Mouse (Mus musculus) CH12.LX (cell line): Measurements from ENCODE around the gene Nudt5. TPM values are rescaled to one million over a fixed set of nuclear protein-coding genes. Genes with fewer than 3 reads are reported as not detected.
A peak's percentile ranks its signal among the peaks of the same experiment; 100 is the strongest.

Experiments used
- DNase-seq: peaks from one replicate; pipeline ENCODE4 v3.0.0-alpha.2; 2013; ENCODE audit errors: extremely low read depth
- H3K27ac ChIP-seq: 2 replicates; pipeline ENCODE4 v1.5.1; 2012; ENCODE audit warnings: low read depth, mild to moderate bottlenecking, control low read depth, moderate library complexity; ENCODE audit not compliant: insufficient read depth
- H3K27me3 ChIP-seq: replicated peaks from 2 replicates; pipeline ENCODE3; 2012; ENCODE audit warnings: inconsistent platforms
- H3K36me3 ChIP-seq, 2 experiments: replicated peaks in 1 of 2; 2 replicates each; pipeline versions ENCODE3 to v1.6.1; 2012; ENCODE audit warnings: inconsistent platforms in 1 of 2, low read length in 1 of 2, mild to moderate bottlenecking in 1 of 2, mixed read lengths in 1 of 2, moderate library complexity in 1 of 2; ENCODE audit not compliant: control insufficient read depth in 1 of 2, insufficient read depth in 1 of 2
- H3K4me1 ChIP-seq, 2 experiments: 2 replicates each; pipeline ENCODE4 v1.6.1; 2012; ENCODE audit warnings: inconsistent platforms in 1 of 2, moderate library complexity in 1 of 2; ENCODE audit not compliant: insufficient read depth in 2 of 2, control insufficient read depth in 1 of 2
- H3K4me2 ChIP-seq: 2 replicates; pipeline ENCODE4 v1.6.1; 2012; ENCODE audit warnings: low read depth, mild to moderate bottlenecking, control low read depth; ENCODE audit not compliant: poor library complexity, insufficient read depth, severe bottlenecking
- H3K4me3 ChIP-seq, 3 experiments: fragments of 150-350 bp in 1 of 3; sonication (generic) in 1 of 3; replicated peaks in 1 of 3; 2 replicates each; pipeline versions ENCODE3 to v1.5.1; 2011 to 2012; ENCODE audit warnings: low read depth in 2 of 3, low read length in 2 of 3, mild to moderate bottlenecking in 2 of 3, moderate library complexity in 2 of 3, control low read depth in 1 of 3, improper control_type of control experiment in 1 of 3, inconsistent platforms in 1 of 3, mixed read lengths in 1 of 3; ENCODE audit not compliant: poor library complexity in 1 of 3
- H3K79me2 ChIP-seq: replicated peaks from 2 replicates; pipeline ENCODE4 v1.6.1; 2012; ENCODE audit warnings: mild to moderate bottlenecking, moderate library complexity; ENCODE audit not compliant: control insufficient read depth, poor library complexity, insufficient read depth, severe bottlenecking; ENCODE audit errors: extremely low read depth
- H3K9ac ChIP-seq: 2 replicates; pipeline ENCODE4 v1.6.1; 2012; ENCODE audit warnings: low read depth, mild to moderate bottlenecking, control low read depth, moderate library complexity; ENCODE audit not compliant: insufficient read depth
- H3K9me3 ChIP-seq: replicated peaks from 2 replicates; pipeline ENCODE3; 2012; ENCODE audit warnings: low read length, inconsistent platforms, mixed read lengths
- BHLHE40 ChIP-seq: IDR thresholded peaks from 2 replicates; pipeline ENCODE4 v1.6.1; 2011; ENCODE audit warnings: mild to moderate bottlenecking, low read depth, low read length, improper control_type of control experiment
- CHD2 ChIP-seq: IDR thresholded peaks from 2 replicates; pipeline ENCODE4 v1.6.1; 2011; ENCODE audit warnings: low read length, improper control_type of control experiment
- CTCF ChIP-seq, 2 experiments: IDR thresholded peaks in 1 of 2; conservative IDR thresholded peaks in 1 of 2; 2 replicates each; pipeline ENCODE4 v1.5.1; 2011 to 2012; ENCODE audit warnings: low read depth in 2 of 2, low read length in 2 of 2, improper control_type of control experiment in 1 of 2, inconsistent platforms in 1 of 2, mild to moderate bottlenecking in 1 of 2, moderate library complexity in 1 of 2
- ELF1 ChIP-seq: IDR thresholded peaks from 2 replicates; pipeline ENCODE4 v1.6.1; 2014; ENCODE audit warnings: low read depth, mild to moderate bottlenecking, inconsistent platforms, low read length, improper control_type of control experiment
- GABPA ChIP-seq: IDR thresholded peaks from 2 replicates; pipeline ENCODE4 v1.6.1; 2012; ENCODE audit warnings: low read depth, low read length, improper control_type of control experiment, inconsistent platforms; ENCODE audit not compliant: insufficient replicate concordance
- HCFC1 ChIP-seq: IDR thresholded peaks from 2 replicates; pipeline ENCODE4 v1.6.1; 2012; ENCODE audit warnings: low read depth, mild to moderate bottlenecking, inconsistent platforms, low read length, improper control_type of control experiment
- IRF4 ChIP-seq: IDR thresholded peaks from 2 replicates; pipeline ENCODE4 v1.6.1; 2014; ENCODE audit warnings: low read depth, mild to moderate bottlenecking, inconsistent platforms, low read length, improper control_type of control experiment
- JUN ChIP-seq: IDR thresholded peaks from 2 replicates; pipeline ENCODE4 v1.6.1; 2011; ENCODE audit warnings: low read depth, mild to moderate bottlenecking, low read length, improper control_type of control experiment, moderate library complexity; ENCODE audit not compliant: insufficient read depth
- KAT2A ChIP-seq: IDR thresholded peaks from 2 replicates; pipeline ENCODE4 v1.6.1; 2012; ENCODE audit warnings: low read length, improper control_type of control experiment, inconsistent platforms; ENCODE audit not compliant: insufficient replicate concordance
- MAZ ChIP-seq: IDR thresholded peaks from 2 replicates; pipeline ENCODE4 v1.6.1; 2012; ENCODE audit warnings: low read depth, mild to moderate bottlenecking, inconsistent platforms, low read length, improper control_type of control experiment, moderate library complexity
- MXI1 ChIP-seq: IDR thresholded peaks from 2 replicates; pipeline ENCODE4 v1.6.1; 2011; ENCODE audit warnings: mild to moderate bottlenecking, low read depth, low read length, improper control_type of control experiment
- MYC ChIP-seq: IDR thresholded peaks from 2 replicates; pipeline ENCODE4 v1.6.1; 2011; ENCODE audit warnings: low read depth, mild to moderate bottlenecking, improper control_type of control experiment, low read length
- NELFE ChIP-seq: IDR thresholded peaks from 2 replicates; pipeline ENCODE4 v1.6.1; 2011; ENCODE audit warnings: low read depth, low read length, improper control_type of control experiment
- NRF1 ChIP-seq: IDR thresholded peaks from 2 replicates; pipeline ENCODE4 v1.6.1; 2014; ENCODE audit warnings: low read depth, mild to moderate bottlenecking, inconsistent platforms, low read length, improper control_type of control experiment, moderate library complexity
- POLR2A ChIP-seq: IDR thresholded peaks from 2 replicates; pipeline ENCODE4 v1.6.1; 2011; ENCODE audit warnings: low read depth, mild to moderate bottlenecking, improper control_type of control experiment, low read length
- POLR2AphosphoS2 ChIP-seq: IDR thresholded peaks from 2 replicates; pipeline ENCODE4 v1.6.1; 2011; ENCODE audit warnings: low read depth, low read length, improper control_type of control experiment
- SIN3A ChIP-seq: IDR thresholded peaks from 2 replicates; pipeline ENCODE4 v1.6.1; 2012; ENCODE audit warnings: low read length, improper control_type of control experiment, inconsistent platforms
- TBP ChIP-seq: conservative IDR thresholded peaks from 2 replicates; pipeline ENCODE4 v1.6.1; 2011; ENCODE audit warnings: low read depth, low read length, improper control_type of control experiment
- TCF12 ChIP-seq: IDR thresholded peaks from 2 replicates; pipeline ENCODE4 v1.6.1; 2014; ENCODE audit warnings: low read depth, mild to moderate bottlenecking, inconsistent platforms, low read length, improper control_type of control experiment
- USF2 ChIP-seq: conservative IDR thresholded peaks from 2 replicates; pipeline ENCODE4 v1.6.1; 2011; ENCODE audit warnings: low read depth, low read length, improper control_type of control experiment
- ZKSCAN1 ChIP-seq: IDR thresholded peaks from 2 replicates; pipeline ENCODE4 v1.6.1; 2012; ENCODE audit warnings: low read depth, inconsistent platforms, low read length, improper control_type of control experiment, borderline replicate concordance
- dilution Hi-C: fragments of 300-500 bp; cut with MboI; formaldehyde crosslinking; loops from 2 replicates; pipeline ENCODE4 v1.14.3; 2020; ENCODE audit warnings: low sequenced_read_pairs; ENCODE audit not compliant: extremely low pct_unique_long_range_greater_than_20kb, extremely low pct_ligation_motif_present
- in situ Hi-C: fragments of 300-500 bp; cut with MboI; formaldehyde crosslinking; loops from 3 replicates; pipeline ENCODE4 v1.14.3; 2019; ENCODE audit warnings: low sequenced_read_pairs, low pct_ligation_motif_present, low pct_unique_long_range_greater_than_20kb, mixed read lengths
- polyA plus RNA-seq: library from polyadenylated mRNA; unstranded; fragments of >175 nt; gene quantifications from 2 replicates; pipeline ENCODE4 v1.2.1, GENCODE M21; 2012; ENCODE audit warnings: low read depth; ENCODE audit not compliant: insufficient read length
- total RNA-seq, 2 experiments: library from RNA; depleted of rRNA; stranded (reverse); fragments of 300-350 nt in 1 of 2; fragments of >200 nt in 1 of 2; gene quantifications; 2 replicates each; pipeline ENCODE4 v1.2.3; 2012 to 2014

Gene Nudt5
- total RNA-seq (2012; rRNA removed) (102 and 123 TPM in 2 replicates), total RNA-seq (2014; rRNA removed) (245 and 270 TPM in 2 replicates), polyA plus RNA-seq (128 and 149 TPM in 2 replicates)

DNA sequence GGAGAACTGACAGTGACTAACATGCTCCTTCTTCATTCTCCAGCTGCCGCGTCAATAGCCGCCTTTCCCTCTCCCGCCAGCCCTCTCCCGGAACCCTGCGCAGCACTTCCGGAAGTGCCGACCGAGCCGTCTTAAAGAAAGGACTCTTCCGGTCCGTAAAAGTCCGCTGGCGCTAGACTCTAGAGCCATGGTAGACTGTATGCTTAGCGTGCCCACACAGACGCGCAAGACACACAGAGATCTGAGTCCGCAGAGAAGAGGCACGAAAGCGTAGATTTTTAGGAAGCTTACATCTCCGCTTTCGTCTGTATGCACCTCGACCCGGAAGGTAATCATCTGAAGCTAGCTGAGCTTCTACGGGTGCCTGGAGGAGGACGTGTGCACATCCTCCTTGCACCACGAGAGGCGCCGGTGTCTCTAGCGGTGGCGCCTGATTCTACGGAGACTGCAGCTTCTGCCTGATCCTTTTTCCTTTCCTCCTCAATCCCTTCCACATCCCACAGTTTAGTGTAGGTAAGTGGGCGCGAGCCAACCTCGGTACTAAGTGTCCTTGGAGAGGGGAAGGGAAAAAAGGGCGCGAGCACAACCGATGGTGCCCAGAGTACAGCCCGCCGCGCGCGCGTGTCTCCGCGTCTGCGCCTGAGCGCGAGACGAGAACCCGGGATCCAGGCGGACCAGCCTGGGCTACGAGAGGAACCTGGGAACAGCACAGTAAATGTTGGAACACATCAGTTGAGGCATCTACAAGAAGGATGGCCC lies at the start of gene Nudt5, which contains the start of gene Cdc123:
Nudt5 (plus strand) TSS at position 147 of the 759 bp plus-strand sequence.
Cdc123 (minus strand) TSS at position 292 of the 759 bp plus-strand sequence.
- peak within 1 kb of the TSS; percentile 79 for H3K9ac ChIP-seq
- H3K79me2 ChIP-seq: peaks cover 72% of the 10 kb centered on the region
- H3K4me3 ChIP-seq: peak within 1 kb of the TSS; percentile 80 to 83 (median 80)
- TF ChIP-seq GABPA: no peak
- peak; percentile 64; the same call in 1 of the 2 replicates for TF ChIP-seq IRF4
- TF ChIP-seq MAZ: 0 out of 2 replicates have a peak, but pooled peaks have one; percentile 9
- peak; percentile 33 to 76; a peak in 3 of 4 replicates for TF ChIP-seq CTCF (conservative IDR thresholded peaks at IDR 0.05 in 1 of 2, IDR thresholded peaks at IDR 0.05 in 1 of 2; ENCODE audit: low read depth in 2 of 2, low read length in 2 of 2)
- TF ChIP-seq TBP: 0 out of 2 replicates have a peak, but pooled peaks have one; percentile 63
- TF ChIP-seq POLR2AphosphoS2: 0 out of 2 replicates have a peak, but pooled peaks have one; percentile 46
- peak; percentile 90 for TF ChIP-seq HCFC1
- TF ChIP-seq POLR2A: peak; percentile 83
- no peak for TF ChIP-seq BHLHE40
- peak; percentile 81 for TF ChIP-seq MYC
- TF ChIP-seq ZKSCAN1: no peak
- TF ChIP-seq MXI1: peak; percentile 71; the same call in 1 of the 2 replicates
- TF ChIP-seq JUN: no peak
- TF ChIP-seq ELF1: peak; percentile 89
- no peak for TF ChIP-seq USF2
- TF ChIP-seq NELFE: peak; percentile 52
- TF ChIP-seq NRF1: peak; percentile 72
- TF ChIP-seq KAT2A: peak; percentile 84; the same call in 1 of the 2 replicates
- TF ChIP-seq TCF12: peak; percentile 36
- TF ChIP-seq SIN3A: peak; percentile 78
- peak; percentile 87 for TF ChIP-seq CHD2
- peak; percentile 83 for DNase-seq
- no peaks in the 10 kb centered on the region for H3K9me3 ChIP-seq
- H3K27me3 ChIP-seq: no peaks in the 10 kb centered on the region
- H3K27ac ChIP-seq: peak within 1 kb of the TSS; percentile 81
- peaks cover 12 to 57% of the 10 kb centered on the region in 2 experiments for H3K4me1 ChIP-seq
- dilution Hi-C loops: no loop called here
- H3K36me3 ChIP-seq: peaks cover 10 to 35% of the 10 kb centered on the region in 2 experiments
- in situ Hi-C loops: loop anchor here (25.0 kb wide), 1 partner anchor 933 kb away; the partner anchor contains the start of gene Phyh
- H3K4me2 ChIP-seq: peak within 1 kb of the TSS; percentile 96
